Mouse (Mus musculus): ENCODE results near the gene Alg14.

Alg14 gene

GRCm38 (mm10) chr3:121336234-121336890 lies 44.8 kb downstream of the Alg14 start:
- DNase-seq (ENCODE audit: low read depth, low spot score), result no peak

GRCm38 (mm10) chr3:121338687-121339086 lies 47.1 kb downstream of the Alg14 start:
- DNase-seq (ENCODE audit: low read depth, low spot score), result no peak

GRCm38 (mm10) chr3:121340321-121340761 lies 48.8 kb downstream of the Alg14 start:
- no peak for DNase-seq (ENCODE audit: low read depth, low spot score)

GRCm38 (mm10) chr3:121343224-121343623 lies 51.7 kb downstream of the Alg14 start:
- DNase-seq (ENCODE audit: low read depth, low spot score), result no peak

- DNase-seq (ENCODE audit: low read depth, low spot score), result no peak
Measured at GRCm38 (mm10) chr3:121344056-121344945, 52.7 kb downstream of the Alg14 start.

GRCm38 (mm10) chr3:121344951-121345642 lies 53.5 kb downstream of the Alg14 start:
- DNase-seq (ENCODE audit: low read depth, low spot score), result no peak

- DNase-seq (ENCODE audit: low read depth, low spot score), result no peak
Measured at GRCm38 (mm10) chr3:121345643-121346000, 54.0 kb downstream of the Alg14 start.

GRCm38 (mm10) chr3:121346507-121347267 lies 55.1 kb downstream of the Alg14 start:
- DNase-seq (ENCODE audit: low read depth, low spot score), result no peak

GRCm38 (mm10) chr3:121348792-121349191 lies 57.2 kb downstream of the Alg14 start:
- no peak for DNase-seq (ENCODE audit: low read depth, low spot score)

- DNase-seq (ENCODE audit: low read depth, low spot score), result peak; percentile 61
Measured at GRCm38 (mm10) chr3:121349334-121350169, 58.0 kb downstream of the Alg14 start.

GRCm38 (mm10) chr3:121351257-121351656 lies 59.7 kb downstream of the Alg14 start:
- DNase-seq (ENCODE audit: low read depth, low spot score), result no peak

GRCm38 (mm10) chr3:121354281-121354680 lies 62.7 kb downstream of the Alg14 start:
- DNase-seq (ENCODE audit: low read depth, low spot score), result no peak

GRCm38 (mm10) chr3:121354861-121355470 lies 63.4 kb downstream of the Alg14 start:
- no peak for DNase-seq (ENCODE audit: low read depth, low spot score)

- DNase-seq (ENCODE audit: low read depth, low spot score), result no peak
Measured at GRCm38 (mm10) chr3:121355569-121355968, 64.0 kb downstream of the Alg14 start.

GRCm38 (mm10) chr3:121356111-121356510 lies 64.5 kb downstream of the Alg14 start:
- DNase-seq (ENCODE audit: low read depth, low spot score), result no peak

- DNase-seq (ENCODE audit: low read depth, low spot score), result no peak
Measured at GRCm38 (mm10) chr3:121357030-121357429, 65.5 kb downstream of the Alg14 start.

- no peak for DNase-seq (ENCODE audit: low read depth, low spot score)
Measured at GRCm38 (mm10) chr3:121358285-121358684, 66.7 kb downstream of the Alg14 start.

- DNase-seq (ENCODE audit: low read depth, low spot score), result no peak
Measured at GRCm38 (mm10) chr3:121358850-121359249, 67.3 kb downstream of the Alg14 start.

- DNase-seq (ENCODE audit: low read depth, low spot score), result no peak
Measured at GRCm38 (mm10) chr3:121359272-121359671, 67.7 kb downstream of the Alg14 start.

- DNase-seq (ENCODE audit: low read depth, low spot score), result no peak
Measured at GRCm38 (mm10) chr3:121362002-121362401, 70.4 kb downstream of the Alg14 start.

All from retina, adult 2 months (tissue).